Mouse (Mus musculus) spleen, adult 18-20 months (tissue): ENCODE measurements around the gene Trio.
"Not testable (repeated sequence)": the region's sequence is repeated elsewhere in the genome, so short reads cannot be mapped to it uniquely, and the experiment has no call there.

Experiments used
- DNase-seq, 2 experiments: peaks; one replicate each; pipeline ENCODE4 v3.0.0; 2022; ENCODE audit warnings: mixed read lengths in 2 of 2

The Trio gene

GRCm38 (mm10) chr15:27873747-27874320 lies 151.8 kb downstream of the Trio start:
- no peak for DNase-seq

- DNase-seq = no peak
Observed at GRCm38 (mm10) chr15:27872286-27872685, 153.4 kb downstream of the Trio start.

GRCm38 (mm10) chr15:27871708-27872107 lies 153.9 kb downstream of the Trio start:
- DNase-seq = no peak

- no peak for DNase-seq
Observed at GRCm38 (mm10) chr15:27871260-27871659, 154.4 kb downstream of the Trio start.

- no peak for DNase-seq
Observed at GRCm38 (mm10) chr15:27869001-27869400, 156.6 kb downstream of the Trio start.

- DNase-seq = no peak
Observed at GRCm38 (mm10) chr15:27867831-27868230, 157.8 kb downstream of the Trio start.

- no peak for DNase-seq
Observed at GRCm38 (mm10) chr15:27866471-27866870, 159.2 kb downstream of the Trio start.

GRCm38 (mm10) chr15:27866053-27866452 lies 159.6 kb downstream of the Trio start:
- no peak for DNase-seq

GRCm38 (mm10) chr15:27864397-27864796 lies 161.3 kb downstream of the Trio start:
- DNase-seq = no peak

GRCm38 (mm10) chr15:27862949-27863348 lies 162.7 kb downstream of the Trio start:
- DNase-seq = no peak

GRCm38 (mm10) chr15:27860439-27860838 lies 165.2 kb downstream of the Trio start:
- DNase-seq = no peak

GRCm38 (mm10) chr15:27859590-27859989 lies 166.1 kb downstream of the Trio start:
- peak in 1 of 2 experiments; percentile 20 for DNase-seq

- no peak for DNase-seq
Observed at GRCm38 (mm10) chr15:27859115-27859514, 166.5 kb downstream of the Trio start.

- DNase-seq = no peak
Observed at GRCm38 (mm10) chr15:27858179-27858819, 167.3 kb downstream of the Trio start.

- DNase-seq = no peak
Observed at GRCm38 (mm10) chr15:27857242-27857641, 168.4 kb downstream of the Trio start.

- peak; percentile 23 to 40 for DNase-seq
Observed at GRCm38 (mm10) chr15:27856050-27856787, 169.4 kb downstream of the Trio start.

- DNase-seq = no peak
Observed at GRCm38 (mm10) chr15:27851312-27851711, 174.3 kb downstream of the Trio start.

- peak in 1 of 2 experiments; percentile 27 for DNase-seq
Observed at GRCm38 (mm10) chr15:27850904-27851303, 174.7 kb downstream of the Trio start.

GRCm38 (mm10) chr15:27849910-27850309 lies 175.7 kb downstream of the Trio start:
- no peak for DNase-seq

- no peak for DNase-seq
Observed at GRCm38 (mm10) chr15:27841696-27842095, 184.0 kb downstream of the Trio start.

GRCm38 (mm10) chr15:27840579-27840978 lies 185.1 kb downstream of the Trio start:
- no peak for DNase-seq

GRCm38 (mm10) chr15:27840125-27840524 lies 185.5 kb downstream of the Trio start:
- DNase-seq = no peak

GRCm38 (mm10) chr15:27831646-27832045 lies 194.0 kb downstream of the Trio start:
- no peak for DNase-seq

GRCm38 (mm10) chr15:27827871-27828270 lies 197.8 kb downstream of the Trio start:
- DNase-seq = not testable (repeated sequence)
